Mouse (Mus musculus): ENCODE measurements around the gene Hoxc9. TPM values are rescaled to one million over a fixed set of nuclear protein-coding genes. Genes with fewer than 3 reads are reported as not detected.

Gene Hoxc9
- polyA plus RNA-seq, 1 experiment = not detected

DNA sequence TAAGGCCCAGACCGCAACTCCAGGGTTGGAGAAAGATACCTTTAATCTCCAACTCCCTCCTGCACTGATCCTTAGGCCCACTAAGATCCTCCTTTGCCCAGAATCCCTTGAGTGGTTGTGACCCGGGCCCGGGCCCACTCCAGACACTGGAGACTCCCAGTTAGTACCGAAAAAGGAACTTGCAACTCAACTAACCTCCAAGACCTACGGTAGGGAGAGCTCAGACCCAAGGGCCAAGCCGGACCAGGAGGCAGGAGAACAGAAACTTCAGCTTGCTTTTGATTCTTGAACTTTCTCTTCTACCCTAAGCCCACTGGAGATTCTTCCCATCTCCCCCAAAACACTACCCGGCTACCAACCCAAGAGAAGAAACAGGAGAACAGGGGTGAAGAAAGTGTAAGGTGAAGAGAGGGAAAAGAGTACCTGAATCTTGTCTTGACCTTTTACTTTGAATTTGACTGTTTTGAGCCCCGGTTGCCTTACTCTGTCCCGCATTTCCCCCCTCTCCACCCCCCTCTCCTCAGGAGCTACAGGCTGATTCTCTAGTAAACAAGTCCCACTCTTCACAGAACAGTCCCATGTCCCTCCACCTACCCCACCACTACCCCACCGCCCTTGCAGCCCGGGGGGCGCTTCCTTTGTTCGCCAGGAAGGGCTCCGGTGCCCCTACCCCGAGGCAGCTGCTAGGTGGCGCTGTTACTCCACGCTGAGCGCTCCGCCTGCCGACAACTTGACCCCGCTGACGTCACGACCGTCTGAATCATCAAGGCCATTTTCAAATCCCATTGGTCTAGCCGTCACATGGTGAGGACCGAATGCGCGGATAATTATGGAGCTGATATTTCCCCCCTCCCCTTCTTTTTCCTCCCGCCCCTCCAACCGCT lies 10.1 kb upstream of the Hoxc9 start:
- no peak overlapping the region for H3K27ac ChIP-seq (replicated peaks; ENCODE audit: low read depth, low read length)
- no peak overlapping the region for H3K4me3 ChIP-seq (ENCODE audit: insufficient read depth, low read depth, low read length)
- H3K4me1 ChIP-seq (ENCODE audit: control insufficient read depth, insufficient read depth, insufficient read length, low read length) = no peaks in the 10 kb centered on the region

DNA sequence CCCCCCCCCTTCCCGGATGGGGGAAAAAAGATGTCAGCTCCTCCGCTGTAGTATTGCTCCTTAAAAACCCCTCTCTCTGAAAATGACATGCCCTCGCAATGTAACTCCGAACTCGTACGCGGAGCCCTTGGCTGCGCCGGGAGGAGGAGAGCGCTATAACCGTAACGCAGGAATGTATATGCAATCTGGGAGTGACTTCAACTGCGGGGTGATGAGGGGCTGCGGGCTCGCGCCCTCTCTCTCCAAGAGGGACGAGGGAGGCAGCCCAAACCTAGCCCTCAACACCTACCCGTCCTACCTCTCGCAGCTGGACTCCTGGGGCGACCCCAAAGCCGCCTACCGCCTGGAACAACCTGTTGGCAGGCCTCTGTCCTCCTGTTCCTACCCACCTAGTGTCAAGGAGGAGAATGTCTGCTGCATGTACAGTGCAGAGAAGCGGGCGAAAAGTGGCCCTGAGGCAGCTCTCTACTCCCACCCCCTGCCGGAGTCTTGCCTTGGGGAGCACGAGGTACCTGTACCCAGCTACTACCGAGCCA lies 9.4 kb upstream of the Hoxc9 start, which contains the start of gene Hoxc10:
Hoxc10 (plus strand) TSS at position 21 of the 536 bp plus-strand sequence.
- no peak within 1 kb of the TSS for H3K4me3 ChIP-seq (ENCODE audit: insufficient read depth, low read depth, low read length)

DNA sequence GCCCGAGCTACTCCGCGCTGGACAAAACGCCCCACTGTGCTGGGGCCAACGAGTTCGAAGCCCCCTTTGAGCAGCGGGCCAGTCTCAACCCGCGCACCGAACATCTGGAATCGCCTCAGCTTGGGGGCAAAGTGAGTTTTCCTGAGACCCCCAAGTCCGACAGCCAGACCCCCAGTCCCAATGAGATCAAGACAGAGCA lies 9.0 kb upstream of the Hoxc9 start, which contains the start of gene Hoxc5:
Hoxc5 (plus strand) TSS at position 132 of the 199 bp plus-strand sequence.
- no peaks in the 10 kb centered on the region for H3K4me1 ChIP-seq (ENCODE audit: control insufficient read depth, insufficient read depth, insufficient read length, low read length)
- no peak within 1 kb of the TSS for H3K27ac ChIP-seq (replicated peaks; ENCODE audit: low read depth, low read length)
- H3K4me3 ChIP-seq (ENCODE audit: insufficient read depth, low read depth, low read length) = no peak within 1 kb of the TSS

More for the DNA sequence above, 9.4 kb upstream of the Hoxc9 start, which contains the start of gene Hoxc10:
- H3K27ac ChIP-seq (replicated peaks; ENCODE audit: low read depth, low read length) = no peak within 1 kb of the TSS
- no peaks in the 10 kb centered on the region for H3K4me1 ChIP-seq (ENCODE audit: control insufficient read depth, insufficient read depth, insufficient read length, low read length)

DNA sequence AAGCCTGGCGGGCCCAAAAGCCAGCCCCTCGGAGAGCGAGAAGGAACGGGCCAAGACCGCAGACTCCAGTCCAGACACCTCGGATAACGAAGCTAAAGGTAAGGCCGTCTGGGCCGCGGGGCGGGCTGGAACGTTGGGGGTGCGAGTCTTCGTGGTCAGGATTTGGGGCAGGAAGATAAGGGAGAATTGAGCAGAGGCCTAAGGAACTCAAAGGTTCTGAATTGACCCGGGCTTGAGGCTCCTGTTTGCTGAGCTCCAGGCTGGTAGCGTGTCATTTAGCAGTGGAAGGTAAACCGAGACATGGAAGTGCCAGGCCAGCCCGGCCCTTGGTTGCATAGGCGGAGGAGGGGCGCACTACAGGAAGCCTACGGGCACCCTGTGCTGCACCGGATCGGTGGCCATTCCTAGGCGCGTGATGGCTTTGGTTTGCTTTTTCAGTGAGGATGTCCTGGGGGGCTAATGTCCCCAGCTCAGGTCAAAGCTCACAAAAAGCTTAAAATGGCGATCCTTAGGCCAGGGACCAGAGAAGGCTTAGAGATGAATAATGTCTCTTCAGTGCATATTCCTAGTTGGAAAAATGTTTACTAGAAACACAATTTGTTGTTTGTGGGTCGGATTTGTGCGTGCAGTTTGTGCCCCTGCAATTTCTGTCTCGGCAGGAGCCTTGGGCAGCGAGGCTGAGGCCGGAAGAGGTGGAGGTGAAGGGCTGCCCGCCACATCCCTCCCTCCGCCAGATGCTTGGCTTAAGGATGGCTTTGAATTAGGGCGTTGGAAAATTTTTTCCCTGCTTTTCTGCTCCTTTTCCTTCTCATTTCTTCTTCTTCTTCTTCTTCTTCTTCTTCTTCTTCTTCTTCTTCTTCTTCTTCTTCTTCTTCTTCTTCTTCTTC lies 8.5 kb upstream of the Hoxc9 start:
- H3K27ac ChIP-seq (replicated peaks; ENCODE audit: low read depth, low read length) = no peak overlapping the region
- H3K4me1 ChIP-seq (ENCODE audit: control insufficient read depth, insufficient read depth, insufficient read length, low read length) = no peaks in the 10 kb centered on the region
- H3K4me3 ChIP-seq (ENCODE audit: insufficient read depth, low read depth, low read length) = no peak overlapping the region

DNA sequence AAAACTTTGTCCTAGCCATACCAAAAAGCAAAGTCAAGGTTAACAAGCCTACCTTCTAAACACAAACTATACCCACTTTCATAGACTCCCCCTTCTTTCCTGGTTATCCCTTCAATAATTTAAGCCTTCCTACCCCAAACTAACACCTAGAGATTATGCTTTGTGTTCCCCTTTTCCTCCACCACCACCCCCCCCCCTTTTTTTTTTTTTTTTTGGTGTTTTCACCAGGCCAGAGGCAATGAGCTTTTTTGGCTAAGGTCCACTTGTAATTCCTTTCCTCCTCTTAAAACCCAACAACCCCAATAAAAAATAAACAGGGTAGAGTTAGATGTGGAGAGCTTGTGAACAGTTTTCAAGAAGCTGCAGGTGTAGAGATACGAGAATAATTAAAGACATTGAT lies 6.9 kb upstream of the Hoxc9 start:
- Histone ChIP-seq H3K27ac (replicated peaks; ENCODE audit: low read depth, low read length) (no peak overlapping the region), H3K4me3 (ENCODE audit: insufficient read depth, low read depth, low read length) (no peak overlapping the region)

DNA sequence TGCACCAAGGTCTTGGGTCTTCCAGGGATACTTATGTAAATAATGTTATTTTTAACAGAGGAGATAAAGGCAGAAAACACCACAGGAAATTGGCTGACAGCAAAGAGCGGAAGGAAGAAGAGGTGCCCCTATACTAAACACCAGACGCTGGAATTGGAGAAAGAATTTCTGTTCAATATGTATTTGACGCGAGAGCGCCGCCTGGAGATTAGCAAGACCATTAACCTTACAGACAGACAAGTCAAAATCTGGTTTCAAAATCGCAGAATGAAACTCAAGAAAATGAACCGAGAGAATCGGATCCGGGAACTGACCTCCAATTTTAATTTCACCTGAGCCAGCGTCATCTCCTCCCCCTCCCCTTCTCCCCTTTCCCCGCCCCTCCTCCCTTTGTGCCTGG lies 5.5 kb upstream of the Hoxc9 start:
- no peaks in the 10 kb centered on the region for H3K4me1 ChIP-seq (ENCODE audit: control insufficient read depth, insufficient read depth, insufficient read length, low read length)
- no peak overlapping the region for H3K27ac ChIP-seq (replicated peaks; ENCODE audit: low read depth, low read length)

More for the DNA sequence above, 6.9 kb upstream of the Hoxc9 start:
- no peaks in the 10 kb centered on the region for H3K4me1 ChIP-seq (ENCODE audit: control insufficient read depth, insufficient read depth, insufficient read length, low read length)

DNA sequence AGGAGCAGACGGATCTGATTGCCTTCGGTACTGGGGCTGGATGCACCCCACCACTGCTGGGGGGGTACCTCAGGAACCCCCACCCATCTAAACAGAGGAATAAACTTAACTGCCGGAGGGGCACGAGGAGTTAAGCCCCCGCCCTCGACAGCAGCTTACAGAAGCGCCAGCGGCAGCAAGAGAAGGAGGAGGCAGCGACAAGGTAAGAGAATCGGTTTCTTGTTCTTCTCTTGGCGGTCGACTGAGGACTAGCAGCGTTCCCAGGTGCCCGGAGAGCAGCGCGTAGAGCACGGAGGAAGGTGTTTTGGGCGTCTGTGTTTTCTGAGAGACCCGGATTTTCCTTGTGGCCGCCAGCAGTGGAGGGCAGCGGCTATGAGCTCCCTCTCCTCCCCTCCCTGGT lies 4.0 kb upstream of the Hoxc9 start:
- no peaks in the 10 kb centered on the region for H3K4me1 ChIP-seq (ENCODE audit: control insufficient read depth, insufficient read depth, insufficient read length, low read length)
- no peak overlapping the region for H3K27ac ChIP-seq (replicated peaks; ENCODE audit: low read depth, low read length)
- H3K4me3 ChIP-seq (ENCODE audit: insufficient read depth, low read depth, low read length) = no peak overlapping the region

More for the DNA sequence above, 5.5 kb upstream of the Hoxc9 start:
- no peak overlapping the region for H3K4me3 ChIP-seq (ENCODE audit: insufficient read depth, low read depth, low read length)

DNA sequence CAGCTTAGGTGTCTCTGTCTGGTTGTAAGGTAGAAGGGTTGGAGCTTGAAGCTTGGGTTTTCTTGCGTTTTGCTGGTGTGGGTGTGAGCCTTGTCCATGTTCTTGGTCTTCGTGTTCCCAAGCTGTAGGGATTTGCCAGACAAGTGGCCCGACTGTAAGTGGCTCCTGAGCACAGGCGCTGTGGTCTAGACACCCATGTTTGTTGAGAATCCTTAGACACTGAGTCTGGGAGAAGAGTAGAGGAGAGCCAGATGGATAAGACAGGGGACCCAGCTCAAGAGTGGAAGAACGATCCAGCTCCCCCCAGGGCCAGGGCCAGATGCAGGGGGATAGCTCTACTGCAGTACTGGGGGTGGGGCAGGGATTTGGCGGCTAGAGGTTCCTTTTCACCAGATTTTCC lies 3.5 kb upstream of the Hoxc9 start:
- Histone ChIP-seq H3K27ac (replicated peaks; ENCODE audit: low read depth, low read length) (no peak overlapping the region), H3K4me3 (ENCODE audit: insufficient read depth, low read depth, low read length) (no peak overlapping the region), H3K4me1 (ENCODE audit: control insufficient read depth, insufficient read depth, insufficient read length, low read length) (no peaks in the 10 kb centered on the region)

DNA sequence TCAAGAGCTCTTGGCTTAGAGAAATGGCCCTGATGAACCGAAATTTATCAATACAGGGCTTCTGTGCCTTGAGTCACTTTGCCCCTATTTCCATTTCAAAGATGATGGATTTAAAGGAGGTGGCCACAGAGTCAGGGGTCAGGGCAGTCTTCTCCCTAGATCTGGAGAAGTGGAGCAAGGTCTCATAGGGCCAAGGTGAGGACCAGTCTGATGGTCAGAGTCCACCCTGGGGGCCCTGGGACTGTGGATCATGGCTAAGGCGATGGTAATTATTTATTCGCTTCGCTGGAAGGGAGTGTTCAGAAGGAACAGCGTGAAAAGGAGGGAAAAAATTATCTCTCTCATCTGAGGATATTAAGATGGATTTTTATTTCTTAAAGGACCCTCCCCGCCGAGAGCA lies 1.2 kb upstream of the Hoxc9 start:
- Histone ChIP-seq H3K4me3 (ENCODE audit: insufficient read depth, low read depth, low read length) (no peak overlapping the region), H3K27ac (replicated peaks; ENCODE audit: low read depth, low read length) (no peak overlapping the region), H3K4me1 (ENCODE audit: control insufficient read depth, insufficient read depth, insufficient read length, low read length) (no peaks in the 10 kb centered on the region)

DNA sequence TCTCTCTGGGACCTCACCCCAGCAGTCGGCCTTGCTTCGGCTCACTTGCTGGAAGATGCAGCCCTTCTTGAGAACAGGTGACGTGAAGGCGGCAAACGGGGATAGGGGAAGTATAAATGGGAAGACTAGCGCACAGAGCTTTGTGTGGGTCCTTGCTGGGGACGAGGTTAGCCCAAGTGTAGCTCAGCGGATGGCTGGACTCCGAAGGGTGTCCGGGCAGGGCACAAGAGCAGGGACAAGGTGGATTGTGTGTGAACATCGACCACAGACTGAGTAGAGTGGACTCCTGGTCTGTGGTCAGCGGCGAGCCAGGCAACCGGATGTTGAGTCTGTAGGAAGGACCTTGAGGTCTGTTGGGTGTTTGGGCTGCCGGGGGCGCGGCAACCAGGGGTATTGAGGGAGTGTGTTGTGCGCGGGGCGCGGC lies 539 bp upstream of the Hoxc9 start:
- no peak overlapping the region for H3K4me3 ChIP-seq (ENCODE audit: insufficient read depth, low read depth, low read length)
- H3K27ac ChIP-seq (replicated peaks; ENCODE audit: low read depth, low read length) = no peak overlapping the region
- no peaks in the 10 kb centered on the region for H3K4me1 ChIP-seq (ENCODE audit: control insufficient read depth, insufficient read depth, insufficient read length, low read length)

DNA sequence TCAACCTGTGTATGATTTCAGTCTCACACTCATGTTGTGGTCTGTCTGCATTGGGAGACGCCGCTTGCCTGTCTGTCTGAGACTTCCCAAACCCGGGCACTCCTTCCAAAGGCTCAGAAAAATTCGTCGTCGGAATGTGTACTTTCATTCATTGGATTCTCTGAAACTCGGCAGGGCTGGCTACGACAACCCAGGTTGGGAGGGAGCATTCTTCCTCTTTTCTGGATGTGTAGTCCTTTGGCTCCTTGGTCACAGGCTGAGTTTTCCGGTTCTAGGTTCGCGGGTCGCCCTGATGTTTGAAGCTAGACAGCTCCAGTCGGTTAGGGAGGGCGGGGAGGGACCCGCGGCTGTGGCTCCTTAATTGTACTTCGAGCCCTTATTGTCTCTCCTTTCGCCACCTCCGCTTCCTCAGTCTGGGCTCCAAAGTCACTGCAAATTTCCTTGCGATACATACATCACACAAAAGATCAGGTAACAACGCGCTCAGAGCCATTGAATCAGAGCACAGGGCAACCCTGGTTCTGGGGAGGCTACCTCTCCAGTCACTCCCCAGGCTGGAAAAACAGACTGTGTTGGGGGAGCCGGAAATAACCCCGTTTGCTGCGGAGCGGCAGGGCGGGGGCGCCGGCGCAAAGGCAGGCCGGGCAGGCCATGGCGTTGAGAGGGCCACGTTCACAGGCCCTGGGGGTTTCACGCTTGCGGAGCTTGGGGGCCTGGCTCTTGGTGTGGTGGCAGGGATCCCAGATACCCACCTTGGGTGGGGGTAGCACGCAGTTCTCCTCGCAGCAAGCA lies 588 bp downstream of the Hoxc9 start:
- Histone ChIP-seq H3K4me1 (ENCODE audit: control insufficient read depth, insufficient read depth, insufficient read length, low read length) (no peaks in the 10 kb centered on the region), H3K4me3 (ENCODE audit: insufficient read depth, low read depth, low read length) (peak overlapping the region; percentile 47), H3K27ac (replicated peaks; ENCODE audit: low read depth, low read length) (no peak overlapping the region)

DNA sequence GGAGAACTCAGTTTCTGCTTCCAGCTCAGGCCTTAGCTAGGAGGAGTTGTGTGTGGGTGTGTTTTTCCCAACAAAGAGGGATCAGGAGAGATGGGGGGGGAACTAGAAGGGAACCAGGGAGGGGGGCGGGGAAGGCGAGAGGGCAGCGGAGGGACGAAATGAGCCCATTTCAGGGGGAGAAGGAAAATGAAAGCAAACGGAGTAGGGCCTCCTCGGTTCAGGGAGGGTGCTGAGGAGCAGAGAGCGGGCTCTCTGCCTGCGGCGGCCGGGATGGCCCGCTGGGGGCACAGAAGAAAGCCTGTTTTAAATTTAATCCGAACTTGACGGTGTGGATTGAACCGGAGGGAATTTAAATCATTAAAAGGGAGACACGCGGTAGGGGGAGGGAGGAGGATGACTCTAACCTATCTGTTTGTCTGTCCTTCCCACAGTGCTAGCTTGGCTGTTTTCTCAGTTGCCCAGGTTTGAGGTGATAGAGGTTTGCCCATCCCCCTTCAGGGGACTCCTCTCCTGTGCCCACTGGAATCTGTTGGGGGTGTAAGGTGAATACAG lies 1.3 kb downstream of the Hoxc9 start:
- Histone ChIP-seq H3K4me1 (ENCODE audit: control insufficient read depth, insufficient read depth, insufficient read length, low read length) (no peaks in the 10 kb centered on the region; the same call in 1 of the 2 replicates), H3K27ac (replicated peaks; ENCODE audit: low read depth, low read length) (no peak overlapping the region), H3K4me3 (ENCODE audit: insufficient read depth, low read depth, low read length) (peak overlapping the region; percentile 47)

DNA sequence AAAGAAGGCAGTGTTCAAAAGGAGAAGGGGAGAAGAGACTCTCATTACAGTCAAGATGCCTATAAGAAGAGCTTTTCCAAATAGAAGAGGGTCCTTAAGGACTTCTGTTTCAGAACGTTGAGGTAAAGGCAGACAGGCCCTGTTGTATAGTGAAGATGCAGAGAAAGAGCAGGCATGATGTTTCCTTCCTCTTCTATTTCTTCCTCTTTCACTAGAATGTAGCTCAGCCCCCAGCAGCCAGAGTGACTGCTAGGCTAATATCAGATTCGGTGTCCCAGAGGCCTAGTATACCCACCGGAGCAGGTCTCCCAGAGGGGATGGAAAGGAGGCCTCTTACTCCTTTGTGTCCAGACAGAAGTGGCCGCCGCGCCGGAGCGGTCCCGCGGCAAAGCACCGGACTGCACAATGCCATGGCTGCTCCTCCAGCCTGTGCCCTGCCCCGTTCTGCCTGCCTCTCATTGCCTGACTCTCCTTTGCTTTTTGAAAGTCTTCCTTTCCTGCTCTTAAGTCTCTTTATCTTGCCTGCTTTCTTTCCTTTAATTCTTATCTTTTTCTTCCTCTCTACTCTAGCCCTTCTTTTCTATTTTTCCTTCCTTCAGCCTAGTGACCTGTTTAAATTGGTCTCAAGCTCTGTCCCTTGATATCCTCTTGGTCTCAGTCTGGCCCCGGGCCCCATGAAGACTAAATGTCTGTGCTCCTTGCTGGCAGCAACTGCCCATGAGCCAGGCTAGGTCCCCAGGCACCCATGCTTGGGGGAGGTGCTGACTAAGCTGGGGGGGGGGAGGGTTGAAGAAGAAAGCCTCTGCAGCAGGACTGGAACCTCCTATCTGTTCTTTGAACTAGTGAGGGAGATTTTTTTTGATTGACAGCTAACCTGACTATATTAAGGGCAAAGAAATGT lies 2.6 kb downstream of the Hoxc9 start:
- no peaks in the 10 kb centered on the region; the same call in 1 of the 2 replicates for H3K4me1 ChIP-seq (ENCODE audit: control insufficient read depth, insufficient read depth, insufficient read length, low read length)
- no peak overlapping the region for H3K4me3 ChIP-seq (ENCODE audit: insufficient read depth, low read depth, low read length)
- no peak overlapping the region for H3K27ac ChIP-seq (replicated peaks; ENCODE audit: low read depth, low read length)

DNA sequence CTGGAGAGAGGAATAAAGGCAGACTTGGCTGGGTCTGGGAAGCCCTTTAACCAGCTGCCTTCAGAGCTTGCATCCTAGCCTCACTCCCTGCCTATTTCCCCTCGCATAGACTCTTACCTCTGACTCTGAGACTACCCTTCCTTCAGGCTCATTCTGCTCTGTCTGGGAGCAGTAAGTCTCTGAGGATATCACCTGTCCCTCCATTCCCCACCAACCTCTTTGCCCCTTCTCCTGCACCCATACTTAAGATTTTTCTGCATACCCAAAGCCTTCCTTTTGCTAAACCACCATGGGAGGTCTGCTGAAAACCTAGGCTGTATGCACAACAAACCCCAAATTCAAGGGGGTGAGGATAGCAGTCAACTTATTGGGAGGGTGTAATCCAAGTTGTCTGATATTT lies 3.7 kb downstream of the Hoxc9 start:
- no peak overlapping the region for H3K27ac ChIP-seq (replicated peaks; ENCODE audit: low read depth, low read length)
- H3K4me1 ChIP-seq (ENCODE audit: control insufficient read depth, insufficient read depth, insufficient read length, low read length) = no peaks in the 10 kb centered on the region; the same call in 1 of the 2 replicates
- H3K4me3 ChIP-seq (ENCODE audit: insufficient read depth, low read depth, low read length) = no peak overlapping the region
